8 mouse cellular contexts compared by ENCODE assay signal in the genomic region with DNA sequence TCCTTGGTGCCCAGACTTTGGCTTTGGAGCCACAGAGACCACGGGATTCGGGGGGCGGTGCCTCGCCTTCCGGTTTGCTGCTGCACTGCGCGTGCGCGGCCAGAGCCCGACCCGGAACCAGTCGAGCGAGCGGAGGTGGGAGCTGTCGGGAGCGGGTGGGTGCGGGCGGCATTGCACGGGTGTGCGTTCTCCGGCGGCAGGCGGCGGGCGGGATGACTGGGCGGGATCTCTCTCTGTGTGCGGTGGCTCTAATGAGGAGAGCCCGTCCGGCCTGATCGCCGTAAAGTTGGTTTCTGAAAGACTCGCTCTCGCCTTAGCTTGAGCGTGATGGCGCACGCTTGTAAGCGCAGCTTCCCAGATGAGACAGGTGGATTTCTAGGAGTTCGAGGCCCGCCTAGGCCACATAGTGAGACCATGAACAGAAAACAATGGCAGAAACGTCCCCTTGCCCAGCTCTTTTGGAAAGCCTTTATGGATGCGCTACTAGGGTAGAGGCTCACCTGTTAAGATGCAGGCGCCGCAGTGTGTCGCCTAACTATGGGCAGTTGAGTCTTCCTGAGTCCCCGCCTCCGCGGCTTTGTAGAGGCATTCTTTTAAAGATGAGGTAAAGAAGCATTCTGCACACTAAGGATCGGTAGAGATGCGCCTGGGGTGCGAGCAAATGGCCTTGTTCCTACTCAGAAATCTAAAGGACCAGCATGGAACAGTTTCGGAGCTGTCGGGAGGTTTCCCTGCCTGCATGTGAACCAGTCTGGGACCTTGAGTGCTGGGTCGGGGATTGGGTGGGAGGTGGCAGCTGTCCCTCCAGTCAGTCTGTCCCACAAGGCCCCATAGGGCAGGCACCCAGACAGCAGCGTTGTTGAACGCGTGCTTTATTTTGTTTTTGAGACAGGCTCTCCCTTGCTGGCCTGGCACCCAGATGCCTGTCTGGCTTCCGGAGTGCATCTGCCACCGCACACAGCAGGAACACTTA. TPM values are rescaled to one million over a fixed set of nuclear protein-coding genes. Genes with fewer than 3 reads are reported as not detected.
A peak's percentile ranks its signal among the peaks of the same experiment; 100 is the strongest.
DNase-seq lines count a peak whose midpoint lies in the region; ATAC-seq and TF ChIP-seq lines count a peak whose summit lies in the region.

A gene (plus strand): TSS at position 108 of the 973 bp plus-strand sequence.

- peak within 1 kb of the TSS; percentile 80 for H3K4me3 ChIP-seq in hindbrain, embryonic 10.5 days
- H3K4me3 ChIP-seq in lung, postnatal 0 days (ENCODE audit: low read depth, low read length), result peak within 1 kb of the TSS; percentile 60

- H3K27ac ChIP-seq in hindbrain, embryonic 10.5 days, result peak within 1 kb of the TSS; percentile 92
- peak within 1 kb of the TSS; percentile 22 for H3K27ac ChIP-seq in lung, postnatal 0 days (ENCODE audit: low read length)

- peak within 1 kb of the TSS; percentile 41 for H3K9ac ChIP-seq in lung, postnatal 0 days (replicated peaks; ENCODE audit: low read depth)

- H3K4me2 ChIP-seq in lung, postnatal 0 days (replicated peaks; ENCODE audit: low read depth, low read length), result peak within 1 kb of the TSS; percentile 84

- TF ChIP-seq CTCF in lung, postnatal 0 days (IDR thresholded peaks at IDR 0.05), result no peak; the same call in 1 of the 2 replicates

- peaks cover 38% of the 10 kb centered on the region for H3K36me3 ChIP-seq in hindbrain, embryonic 10.5 days
- H3K36me3 ChIP-seq in lung, postnatal 0 days (ENCODE audit: insufficient read depth, low read length), result 0 out of 2 replicates have a peak, but pooled peaks cover 6% of the 10 kb centered on the region

- no peaks in the 10 kb centered on the region for H3K9me3 ChIP-seq in hindbrain, embryonic 10.5 days
- no peaks in the 10 kb centered on the region for H3K9me3 ChIP-seq in lung, postnatal 0 days (ENCODE audit: low read length)

- H3K27me3 ChIP-seq in hindbrain, embryonic 10.5 days (ENCODE audit: insufficient read depth, poor library complexity, severe bottlenecking), result no peaks in the 10 kb centered on the region
- no peaks in the 10 kb centered on the region for H3K27me3 ChIP-seq in lung, postnatal 0 days (replicated peaks; ENCODE audit: insufficient read depth, low read length)

- peak; percentile 95 for ATAC-seq in frontal cortex, adult (ENCODE audit: low TSS enrichment)
- peak; percentile 99 for ATAC-seq in lung, postnatal 0 days

- no peak for TF ChIP-seq EP300 in lung, postnatal 0 days (IDR thresholded peaks at IDR 0.05)

- peak; percentile 60 for DNase-seq in MEL-GATA-1-ER (ENCODE audit: extremely low read depth, low read depth)
- peak; percentile 95 for DNase-seq in cerebellum, adult 8-10 months
- DNase-seq in hindbrain, embryonic 10.5 days (ENCODE audit: low spot score), result peak; percentile 94
- peak; percentile 93 for DNase-seq in layer of hippocampus, adult 9-11 months
- DNase-seq in lung, postnatal 0 days (ENCODE audit: low spot score), result peak; percentile 96
- peak; percentile 94 for DNase-seq in ovary, postnatal 14 days (ENCODE audit: low spot score)
- peak; percentile 94 for DNase-seq in thymus, postnatal 14 days

- WGBS in hindbrain, embryonic 10.5 days, result 6% methylated on average over 58 of the region's 58 CpGs
- 4% methylated on average over 58 of the region's 58 CpGs for WGBS in lung, postnatal 0 days

- H3K4me1 ChIP-seq in hindbrain, embryonic 10.5 days (replicated peaks), result peaks cover 16% of the 10 kb centered on the region
- peaks cover 9% of the 10 kb centered on the region; the same call in 1 of the 2 replicates for H3K4me1 ChIP-seq in lung, postnatal 0 days (ENCODE audit: insufficient read depth, low read depth, low read length)

RNA-seq across cellular contexts. Expression of the gene that starts here (rescaled TPM):
- polyA plus RNA-seq in hindbrain, embryonic 10.5 days (2016; fragmentation: Nextera tagmentation; extraction: Ambion mirVana), result 33.9 TPM in 2 replicates
- 18.7 and 18.9 TPM in 2 replicates for polyA plus RNA-seq in lung, postnatal 0 days (2015; fragmentation: Nextera tagmentation; extraction: Ambion mirVana)

Comparison
In these comparisons a context has a peak if more than half of its experiments do, and no peak if none do; other contexts are left out.
1. Peak in every context shown above with its lines: DNase-seq, ATAC-seq, H3K4me3 ChIP-seq and H3K27ac ChIP-seq.